Mouse (Mus musculus): ENCODE measurements around the gene Zfp384. TPM values are rescaled to one million over a fixed set of nuclear protein-coding genes. Genes with fewer than 3 reads are reported as not detected.
A peak's percentile ranks its signal among the peaks of the same experiment; 100 is the strongest.

Gene Zfp384
- polyA plus RNA-seq, 1 experiment from 2014 or later, result 14.6 TPM

GRCm38 (mm10) chr6:125084424-125084823 is 75.5 kb downstream of the Zfp384 start:
- no peak overlapping the region for H3K27ac ChIP-seq
- H3K4me1 ChIP-seq (replicated peaks; ENCODE audit: control insufficient read depth, insufficient read depth, low read length), result peaks cover 13% of the 10 kb centered on the region
- DNase-seq (ENCODE audit: low spot score), result peak; percentile 82
- 3% methylated on average over 4 of the region's 4 CpGs for WGBS
- H3K9ac ChIP-seq, result no peak overlapping the region
- no peaks in the 10 kb centered on the region for H3K36me3 ChIP-seq (replicated peaks; ENCODE audit: control insufficient read depth, insufficient read depth)
- ATAC-seq (ENCODE audit: low FRiP score), result peak; percentile 12; the same call in 1 of the 2 replicates
- no peaks in the 10 kb centered on the region for H3K9me3 ChIP-seq (ENCODE audit: control insufficient read depth, low read length)
- no peak overlapping the region for H3K4me3 ChIP-seq (replicated peaks; ENCODE audit: low read length)
- no peaks in the 10 kb centered on the region for H3K27me3 ChIP-seq (ENCODE audit: control insufficient read depth, insufficient read depth, low read length)
- H3K4me2 ChIP-seq (replicated peaks), result no peak overlapping the region

Other genes with a start within 250 kb of the Zfp384 start
- 142 and 174 TPM in 2 replicates for gene Eno2, start 239.5 kb upstream of the Zfp384 start, polyA plus RNA-seq (2014; fragmentation: Nextera tagmentation; extraction: Ambion mirVana)
- gene Lrrc23, start 229.4 kb upstream of the Zfp384 start, polyA plus RNA-seq (2014; fragmentation: Nextera tagmentation; extraction: Ambion mirVana), result 3.7 and 6.4 TPM in 2 replicates
- gene Spsb2, start 200.5 kb upstream of the Zfp384 start, polyA plus RNA-seq (2014; fragmentation: Nextera tagmentation; extraction: Ambion mirVana), result 5.2 and 6.6 TPM in 2 replicates
- 413 and 474 TPM in 2 replicates for gene Tpi1, start 194.8 kb upstream of the Zfp384 start, polyA plus RNA-seq (2014; fragmentation: Nextera tagmentation; extraction: Ambion mirVana)
- gene Usp5, start 179.7 kb upstream of the Zfp384 start, polyA plus RNA-seq (2014; fragmentation: Nextera tagmentation; extraction: Ambion mirVana), result 180 and 182 TPM in 2 replicates
- gene Cdca3, start 179.6 kb upstream of the Zfp384 start, polyA plus RNA-seq (2014; fragmentation: Nextera tagmentation; extraction: Ambion mirVana), result 29.3 and 36.2 TPM in 2 replicates
- gene Gnb3, start 168.9 kb upstream of the Zfp384 start, polyA plus RNA-seq (2014; fragmentation: Nextera tagmentation; extraction: Ambion mirVana), result 0.21 and 1.2 TPM in 2 replicates
- 13.3 and 17.6 TPM in 2 replicates for gene P3h3, start 151.4 kb upstream of the Zfp384 start, polyA plus RNA-seq (2014; fragmentation: Nextera tagmentation; extraction: Ambion mirVana)
- gene Gpr162, start 145.2 kb upstream of the Zfp384 start, polyA plus RNA-seq (2014; fragmentation: Nextera tagmentation; extraction: Ambion mirVana), result 16.6 and 17.6 TPM in 2 replicates
- gene Cd4, start 120.9 kb upstream of the Zfp384 start, polyA plus RNA-seq (2014; fragmentation: Nextera tagmentation; extraction: Ambion mirVana), result 0.27 and 0.35 TPM in 2 replicates
- gene Lag3, start 97.4 kb upstream of the Zfp384 start, polyA plus RNA-seq (2014; fragmentation: Nextera tagmentation; extraction: Ambion mirVana), result 2.1 and 2.8 TPM in 2 replicates
- 674 and 707 TPM in 2 replicates for gene Ptms, start 89.0 kb upstream of the Zfp384 start, polyA plus RNA-seq (2014; fragmentation: Nextera tagmentation; extraction: Ambion mirVana)
- gene Mlf2, start 77.8 kb upstream of the Zfp384 start, polyA plus RNA-seq (2014; fragmentation: Nextera tagmentation; extraction: Ambion mirVana), result 577 and 614 TPM in 2 replicates
- 92.4 and 93.1 TPM in 2 replicates for gene Cops7a, start 43.6 kb upstream of the Zfp384 start, polyA plus RNA-seq (2014; fragmentation: Nextera tagmentation; extraction: Ambion mirVana)
- gene Pianp, start 12.5 kb upstream of the Zfp384 start, polyA plus RNA-seq (2014; fragmentation: Nextera tagmentation; extraction: Ambion mirVana), result 47.8 and 53.8 TPM in 2 replicates
- gene Ing4, start 30.6 kb downstream of the Zfp384 start, polyA plus RNA-seq (2014; fragmentation: Nextera tagmentation; extraction: Ambion mirVana), result 112 and 113 TPM in 2 replicates
- gene Acrbp, start 40.5 kb downstream of the Zfp384 start, polyA plus RNA-seq (2014; fragmentation: Nextera tagmentation; extraction: Ambion mirVana), result 17.1 and 18.7 TPM in 2 replicates
- 0.50 and 0.51 TPM in 2 replicates for gene Lpar5, start 58.8 kb downstream of the Zfp384 start, polyA plus RNA-seq (2014; fragmentation: Nextera tagmentation; extraction: Ambion mirVana)
- gene Chd4, start 86.8 kb downstream of the Zfp384 start, polyA plus RNA-seq (2014; fragmentation: Nextera tagmentation; extraction: Ambion mirVana), result 68.5 and 78.0 TPM in 2 replicates
- 40.3 and 48.4 TPM in 2 replicates for gene Nop2, start 122.8 kb downstream of the Zfp384 start, polyA plus RNA-seq (2014; fragmentation: Nextera tagmentation; extraction: Ambion mirVana)
- 18.2 and 19.0 TPM in 2 replicates for gene Iffo1, start 136.1 kb downstream of the Zfp384 start, polyA plus RNA-seq (2014; fragmentation: Nextera tagmentation; extraction: Ambion mirVana)
- 1,428 and 1,660 TPM in 2 replicates for gene Gapdh, start 157.3 kb downstream of the Zfp384 start, polyA plus RNA-seq (2014; fragmentation: Nextera tagmentation; extraction: Ambion mirVana)
- 40.1 and 40.7 TPM in 2 replicates for gene Ncapd2, start 182.6 kb downstream of the Zfp384 start, polyA plus RNA-seq (2014; fragmentation: Nextera tagmentation; extraction: Ambion mirVana)
- 140 and 142 TPM in 2 replicates for gene Mrpl51, start 182.7 kb downstream of the Zfp384 start, polyA plus RNA-seq (2014; fragmentation: Nextera tagmentation; extraction: Ambion mirVana)
- 12.6 and 15.8 TPM in 2 replicates for gene Vamp1, start 206.4 kb downstream of the Zfp384 start, polyA plus RNA-seq (2014; fragmentation: Nextera tagmentation; extraction: Ambion mirVana)
- gene Tapbpl, start 222.7 kb downstream of the Zfp384 start, polyA plus RNA-seq (2014; fragmentation: Nextera tagmentation; extraction: Ambion mirVana), result 4.7 and 5.3 TPM in 2 replicates
- gene Cd27, start 227.9 kb downstream of the Zfp384 start, polyA plus RNA-seq (2014; fragmentation: Nextera tagmentation; extraction: Ambion mirVana), result 0.86 and 1.2 TPM in 2 replicates

All from hindbrain, embryonic 14.5 days (tissue).